Mouse (Mus musculus): ENCODE results near the gene Atp5j.

The Atp5j gene

DNA sequence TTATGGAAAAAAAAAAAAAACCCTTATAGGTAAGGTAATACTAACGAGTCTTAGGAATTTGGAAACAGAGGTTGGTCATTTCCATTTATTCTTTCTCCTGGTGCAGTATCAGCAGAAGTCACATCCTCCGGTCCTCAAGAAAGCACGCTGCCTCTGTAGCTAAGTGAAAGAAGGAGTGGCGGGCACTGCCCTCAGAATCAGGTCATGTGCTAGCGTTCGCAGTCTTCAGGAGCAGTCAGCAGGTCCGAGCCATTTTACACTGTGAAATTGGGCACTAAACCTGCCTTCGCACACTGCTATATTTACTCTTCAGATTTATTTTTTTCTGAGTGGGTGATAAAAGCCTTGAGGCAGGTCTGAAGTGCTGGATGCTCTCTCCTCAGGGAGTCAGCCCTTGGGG, 21.6 kb downstream of the Atp5j start:
- intact Hi-C loops (cut with DNase I) = loop anchor here (5.0 kb wide), 2 partner anchors 37 to 77 kb away; partner anchors contain the start of gene Mrpl39

GRCm38 (mm10) chr16:84810254-84810653, 25.2 kb downstream of the Atp5j start:
- intact Hi-C loops (cut with DNase I) = loop anchor here (5.0 kb wide), 2 partner anchors 33 to 73 kb away; partner anchors contain the start of gene Mrpl39

DNA sequence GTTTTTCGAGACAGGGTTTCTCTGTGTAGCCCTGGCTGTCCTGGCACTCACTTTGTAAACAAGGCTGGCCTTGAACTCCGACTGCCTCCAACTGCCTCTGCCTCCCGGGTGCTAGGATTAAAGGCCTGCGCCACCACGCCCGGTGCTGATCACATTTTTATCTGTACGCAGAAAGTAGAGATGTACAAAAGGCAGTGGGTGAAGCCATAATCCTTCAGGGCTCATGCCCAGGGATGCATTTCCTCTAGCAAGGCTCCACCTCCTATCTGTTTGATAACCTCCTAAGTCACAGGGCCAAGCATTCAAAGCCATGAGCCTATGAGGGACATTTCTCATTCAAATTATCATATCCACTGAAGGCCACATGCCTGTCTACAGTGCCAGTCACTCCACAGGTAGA, 27.6 kb downstream of the Atp5j start:
- intact Hi-C loops (cut with DNase I) = no loop called here

- intact Hi-C loops (cut with DNase I) = no loop called here
Measured at GRCm38 (mm10) chr16:84806175-84806574, 29.2 kb downstream of the Atp5j start.

GRCm38 (mm10) chr16:84804866-84805265, 30.6 kb downstream of the Atp5j start:
- intact Hi-C loops (cut with DNase I) = no loop called here

GRCm38 (mm10) chr16:84802217-84802616, 33.2 kb downstream of the Atp5j start:
- intact Hi-C loops (cut with DNase I) = no loop called here

GRCm38 (mm10) chr16:84800038-84800437, 35.4 kb downstream of the Atp5j start:
- intact Hi-C loops (cut with DNase I) = no loop called here

GRCm38 (mm10) chr16:84796678-84797077, 38.7 kb downstream of the Atp5j start:
- intact Hi-C loops (cut with DNase I) = no loop called here

- intact Hi-C loops (cut with DNase I) = no loop called here
Measured at GRCm38 (mm10) chr16:84795337-84795736, 40.1 kb downstream of the Atp5j start.

GRCm38 (mm10) chr16:84793401-84793800, 42.0 kb downstream of the Atp5j start:
- intact Hi-C loops (cut with DNase I) = no loop called here

- intact Hi-C loops (cut with DNase I) = no loop called here
Measured at GRCm38 (mm10) chr16:84790595-84791165, 44.7 kb downstream of the Atp5j start.

DNA sequence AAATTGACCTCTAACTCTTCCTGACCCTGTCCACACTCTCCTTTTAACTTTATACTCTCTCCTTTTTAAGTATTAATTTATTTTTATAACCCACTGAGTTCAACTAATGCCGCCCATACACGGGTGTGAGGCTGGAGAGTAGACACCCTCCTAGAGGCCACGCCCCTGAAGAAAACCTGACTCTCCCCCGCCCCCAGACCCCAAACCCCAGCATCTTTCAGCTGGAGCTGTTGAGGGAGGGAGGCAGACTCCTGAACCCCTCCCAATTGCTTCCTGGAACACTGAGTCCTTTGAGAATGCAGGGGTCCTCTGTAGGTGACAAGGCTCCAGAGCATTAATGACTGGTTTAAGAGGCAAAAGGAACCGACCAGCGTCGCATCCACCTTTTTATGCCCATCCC, 50.5 kb downstream of the Atp5j start:
- intact Hi-C loops (cut with DNase I) = no loop called here

GRCm38 (mm10) chr16:84783279-84783678, 52.1 kb downstream of the Atp5j start:
- intact Hi-C loops (cut with DNase I) = no loop called here

DNA sequence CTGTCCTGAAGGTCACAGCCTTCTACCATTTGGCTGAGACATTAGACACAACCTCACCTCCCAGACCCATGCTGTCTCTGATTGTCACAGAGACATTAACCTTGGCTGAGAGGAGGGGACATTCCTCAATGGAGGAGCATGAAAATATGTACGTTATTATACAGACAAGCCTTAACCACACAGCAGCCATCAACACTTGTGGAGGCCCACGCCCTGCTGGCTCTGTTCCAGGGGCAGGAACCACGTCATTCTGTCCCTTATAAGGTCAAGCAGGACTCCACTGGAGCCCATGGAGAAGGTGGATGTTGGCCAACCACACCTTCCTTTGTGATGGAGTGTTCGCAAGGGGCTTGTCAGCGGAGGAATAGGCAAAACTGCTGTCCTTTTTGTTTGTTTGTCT, 55.7 kb downstream of the Atp5j start:
- intact Hi-C loops (cut with DNase I) = loop anchor here (5.0 kb wide), 1 partner anchor 33 kb away; no protein-coding TSS in a partner anchor

DNA sequence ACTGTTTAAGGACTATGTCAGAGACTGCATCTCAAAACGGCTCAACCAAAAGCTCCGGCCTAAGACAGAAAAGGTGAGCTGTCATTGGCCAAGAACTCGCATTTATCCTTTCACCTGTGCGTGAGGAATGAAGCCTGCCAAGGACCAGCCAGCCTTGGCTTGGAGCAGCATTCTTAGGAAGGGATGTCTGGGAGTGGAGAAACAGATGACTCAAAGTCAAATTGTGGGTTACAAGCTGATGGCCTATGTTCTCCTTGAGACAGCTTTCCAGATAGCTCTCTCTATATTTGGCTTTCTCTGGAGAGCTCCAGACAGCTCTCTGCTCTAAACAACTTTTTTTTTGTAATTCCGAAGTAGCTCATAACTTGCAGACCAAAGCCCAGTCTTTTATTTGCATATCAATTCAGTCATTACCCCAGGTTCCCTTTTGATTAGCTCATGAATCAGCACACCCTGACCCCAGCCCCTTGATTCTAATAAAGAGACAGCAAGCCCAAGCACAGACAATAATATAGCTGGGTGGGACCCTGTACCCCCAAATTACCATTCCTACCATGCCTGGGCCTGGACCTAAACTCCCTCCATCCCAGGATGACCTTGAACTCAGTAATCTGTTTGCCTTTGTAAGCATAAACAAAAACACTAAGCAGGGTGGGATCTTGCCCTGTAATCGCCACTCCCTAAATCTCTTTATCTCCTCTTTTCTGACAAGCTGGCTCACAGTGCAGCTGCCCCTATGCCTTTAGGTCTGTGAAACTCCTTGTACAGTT, 56.4 kb downstream of the Atp5j start:
- intact Hi-C loops (cut with DNase I) = loop anchor here (5.0 kb wide), 1 partner anchor 33 kb away; no protein-coding TSS in a partner anchor

DNA sequence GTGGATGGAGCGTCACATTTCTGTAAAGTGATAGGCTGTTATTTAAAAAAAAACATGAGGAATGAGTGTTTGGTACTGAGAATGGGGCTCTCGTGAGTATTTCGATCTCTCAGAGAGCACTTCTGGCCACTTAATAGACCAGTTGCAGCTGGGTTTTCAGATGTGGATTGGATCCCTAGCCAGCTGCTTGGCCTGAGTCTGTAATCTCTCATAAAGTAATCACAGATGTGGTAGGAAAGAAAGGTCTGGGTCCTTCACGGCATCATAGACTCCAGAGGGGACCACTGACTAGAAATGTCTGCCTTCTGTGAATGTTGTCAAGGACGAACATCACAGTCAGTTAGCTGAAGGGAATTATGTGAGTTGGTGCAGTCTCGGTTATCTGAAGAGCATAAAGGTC, 57.0 kb downstream of the Atp5j start:
- intact Hi-C loops (cut with DNase I) = loop anchor here (5.0 kb wide), 1 partner anchor 34 kb away; no protein-coding TSS in a partner anchor
